Mouse (Mus musculus): ENCODE measurements around the gene H1fx.
"Not testable (repeated sequence)": the region's sequence is repeated elsewhere in the genome, so short reads cannot be mapped to it uniquely, and the experiment has no call there.

H1fx gene

GRCm38 (mm10) chr6:87981547-87982256 is at the start of gene H1fx:
Gene H1fx (minus strand): TSS chr6:87981637.
- DNase-seq, result peak; percentile 30

GRCm38 (mm10) chr6:88030432-88030831 is 49.0 kb upstream of the H1fx start:
- DNase-seq, result no peak

- DNase-seq, result no peak
Measured at GRCm38 (mm10) chr6:88027390-88027789, 46.0 kb upstream of the H1fx start.

- DNase-seq, result no peak
Measured at GRCm38 (mm10) chr6:88023316-88023890, 42.0 kb upstream of the H1fx start.

- DNase-seq, result no peak
Measured at GRCm38 (mm10) chr6:88019154-88019553, 37.7 kb upstream of the H1fx start.

- no peak for DNase-seq
Measured at GRCm38 (mm10) chr6:88017821-88018220, 36.4 kb upstream of the H1fx start.

GRCm38 (mm10) chr6:88015797-88016196 is 34.4 kb upstream of the H1fx start:
- DNase-seq, result no peak

- no peak for DNase-seq
Measured at GRCm38 (mm10) chr6:88013456-88013855, 32.0 kb upstream of the H1fx start.

- peak; percentile 28 for DNase-seq
Measured at GRCm38 (mm10) chr6:88012601-88013000, 31.2 kb upstream of the H1fx start.

GRCm38 (mm10) chr6:88011106-88011505 is 29.7 kb upstream of the H1fx start:
- peak; percentile 59 for DNase-seq

- no peak for DNase-seq
Measured at GRCm38 (mm10) chr6:88009209-88009608, 27.8 kb upstream of the H1fx start.

GRCm38 (mm10) chr6:88004773-88005172 is 23.3 kb upstream of the H1fx start:
- DNase-seq, result not testable (repeated sequence)

- DNase-seq, result no peak
Measured at GRCm38 (mm10) chr6:88003439-88003838, 22.0 kb upstream of the H1fx start.

GRCm38 (mm10) chr6:87998358-87998757 is 16.9 kb upstream of the H1fx start:
- DNase-seq, result no peak

GRCm38 (mm10) chr6:87997706-87998265 is 16.3 kb upstream of the H1fx start:
- DNase-seq, result peak; percentile 88

GRCm38 (mm10) chr6:87996606-87997005 is 15.2 kb upstream of the H1fx start:
- no peak for DNase-seq

GRCm38 (mm10) chr6:87995519-87995918 is 14.1 kb upstream of the H1fx start:
- DNase-seq, result peak; percentile 43

GRCm38 (mm10) chr6:87993790-87994571 is 12.5 kb upstream of the H1fx start:
- no peak for DNase-seq

- peak; percentile 85 for DNase-seq
Measured at GRCm38 (mm10) chr6:87992733-87993132, 11.3 kb upstream of the H1fx start.

- DNase-seq, result no peak
Measured at GRCm38 (mm10) chr6:87991886-87992285, 10.4 kb upstream of the H1fx start.

- no peak for DNase-seq
Measured at GRCm38 (mm10) chr6:87991216-87991615, 9.8 kb upstream of the H1fx start.

- DNase-seq, result no peak
Measured at GRCm38 (mm10) chr6:87982506-87982905, 1.1 kb upstream of the H1fx start.

GRCm38 (mm10) chr6:87981030-87981485 is 379 bp downstream of the H1fx start:
- no peak for DNase-seq

Data from kidney, adult 9 months (tissue).